Mouse (Mus musculus) ovary, postnatal 36 days (tissue): ENCODE data around the gene Nod2.

Experiments
- DNase-seq: peaks from one replicate; pipeline ENCODE4 v3.0.0; 2022; ENCODE audit warnings: low spot score, mixed read lengths

Nod2 gene

DNA sequence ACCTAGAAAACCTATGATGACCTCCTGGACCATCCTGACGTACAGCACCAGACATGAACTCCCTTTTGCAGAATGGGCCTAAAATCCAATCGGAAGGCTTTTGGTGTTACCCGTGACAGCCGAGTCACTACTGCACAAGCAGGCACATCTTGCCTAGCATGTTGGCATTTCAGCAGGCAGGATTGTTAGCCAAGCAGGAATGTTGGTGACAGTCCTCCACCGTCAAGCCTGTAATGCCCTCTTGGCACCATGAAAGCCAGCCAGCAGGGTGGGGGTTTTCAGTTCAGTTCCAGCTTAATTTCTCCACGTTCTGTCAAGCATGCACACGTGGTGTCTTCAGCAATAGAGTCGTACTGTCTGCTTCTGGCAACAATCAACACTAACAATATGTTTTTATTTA lies 30.0 kb downstream of the Nod2 start:
- no peak for DNase-seq

- DNase-seq, result no peak
Measured at GRCm38 (mm10) chr8:88680566-88680965, 33.5 kb downstream of the Nod2 start.

- no peak for DNase-seq
Measured at GRCm38 (mm10) chr8:88681046-88681445, 33.9 kb downstream of the Nod2 start.

DNA sequence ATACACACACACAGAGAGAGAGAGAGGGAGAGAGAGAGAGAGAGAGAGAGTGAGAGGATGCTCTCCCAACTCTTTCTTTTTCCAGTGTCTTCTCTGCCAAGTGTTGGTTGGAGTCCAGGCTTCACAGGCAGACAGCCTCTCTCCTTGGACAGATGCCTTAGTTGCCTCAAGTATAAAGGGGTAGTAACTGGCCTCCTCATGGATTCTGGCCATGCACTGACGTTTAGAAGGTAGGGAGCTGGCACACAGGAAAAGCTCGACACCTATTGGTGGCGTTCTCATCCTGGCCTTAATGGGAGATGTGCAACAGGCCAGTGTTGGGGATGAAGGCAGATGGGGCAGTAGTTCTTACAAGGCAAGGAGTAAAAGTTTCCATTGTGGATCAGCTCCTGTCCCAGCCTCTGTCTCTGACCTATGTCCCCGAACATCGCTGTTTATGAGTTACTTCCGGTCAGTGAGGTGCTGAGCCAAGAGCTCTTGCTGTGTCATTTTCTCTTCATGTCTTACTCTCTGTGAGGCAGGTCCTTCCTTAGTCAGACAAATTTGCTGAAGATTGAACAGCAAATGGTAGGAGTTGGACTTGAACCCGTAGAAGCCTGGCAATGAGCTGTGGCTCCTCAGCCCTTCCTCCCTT lies 36.7 kb downstream of the Nod2 start:
- DNase-seq, result no peak

DNA sequence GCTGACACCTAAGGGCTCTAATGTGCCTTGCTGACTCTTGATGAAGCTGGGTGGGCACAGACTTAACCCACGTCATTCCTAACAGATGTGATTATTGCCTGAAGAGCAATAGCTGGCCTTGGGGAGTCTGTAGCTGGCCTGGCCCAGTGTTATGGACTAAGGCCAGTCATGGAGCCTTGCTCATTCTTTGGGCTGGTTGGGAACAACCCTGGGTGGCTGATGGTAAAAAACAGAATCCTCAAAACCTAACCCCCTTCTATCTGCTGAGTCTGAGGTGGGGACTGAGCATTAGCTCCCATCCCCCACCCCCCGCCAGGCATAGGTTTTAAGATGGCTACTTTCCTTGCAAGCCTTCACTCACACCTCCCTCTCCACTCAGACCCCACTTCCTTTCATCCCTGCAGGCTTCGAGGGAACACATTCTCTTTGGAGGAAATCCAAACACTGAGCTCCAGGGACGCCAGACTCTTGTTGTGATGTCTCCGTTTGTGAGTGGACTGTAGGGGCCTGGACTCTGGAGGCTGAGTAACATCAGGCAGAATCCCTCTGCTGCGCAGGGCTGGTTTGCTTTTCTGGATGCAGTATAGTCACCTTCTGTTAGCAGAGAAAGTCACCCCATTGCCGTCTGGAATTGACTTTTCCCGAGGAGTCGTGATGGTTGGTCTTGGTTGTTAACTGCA lies 39.3 kb downstream of the Nod2 start:
- DNase-seq, result no peak

- DNase-seq, result no peak
Measured at GRCm38 (mm10) chr8:88686906-88687235, 39.8 kb downstream of the Nod2 start.

DNA sequence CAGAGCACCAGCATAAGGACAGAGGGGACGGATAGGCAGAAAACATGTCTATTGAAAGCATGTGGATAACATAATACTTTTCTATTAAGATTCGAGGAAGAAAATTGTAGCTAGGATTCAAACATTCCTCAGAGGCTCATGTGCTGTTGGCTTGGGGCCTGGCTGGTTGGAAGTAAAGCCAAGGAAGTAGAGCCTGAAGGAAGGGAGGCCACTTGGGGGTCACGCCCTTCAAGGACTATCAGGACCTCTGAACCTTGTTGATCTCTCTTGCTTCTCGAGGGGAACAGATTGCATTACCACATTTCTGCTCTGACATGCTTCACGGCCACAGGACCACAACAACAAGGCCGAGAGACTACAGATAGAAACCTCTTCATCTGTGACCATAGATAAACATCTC lies 42.0 kb downstream of the Nod2 start:
- no peak for DNase-seq

DNA sequence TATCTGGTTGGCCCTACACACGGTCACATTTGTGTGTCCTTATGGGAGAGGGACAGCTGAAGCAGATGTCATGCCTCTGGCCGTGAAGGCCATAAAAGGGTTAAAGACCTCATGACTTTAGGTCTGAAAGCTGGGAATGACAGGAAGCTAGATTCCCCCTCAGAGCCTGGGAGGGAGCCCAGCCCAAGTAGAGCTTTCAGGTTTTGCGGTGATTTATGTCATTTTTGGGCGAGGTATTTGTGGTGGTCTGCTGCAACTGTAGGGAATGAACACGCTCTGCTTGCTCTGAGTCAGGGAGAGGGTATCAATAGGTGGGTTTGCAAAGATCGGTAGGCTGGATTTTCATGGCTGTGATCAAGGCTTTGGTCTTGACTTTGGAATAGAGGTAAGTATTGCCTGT lies 42.8 kb downstream of the Nod2 start:
- DNase-seq, result no peak

- DNase-seq, result no peak
Measured at GRCm38 (mm10) chr8:88691342-88691948, 44.3 kb downstream of the Nod2 start.

- no peak for DNase-seq
Measured at GRCm38 (mm10) chr8:88691961-88692360, 44.8 kb downstream of the Nod2 start.

DNA sequence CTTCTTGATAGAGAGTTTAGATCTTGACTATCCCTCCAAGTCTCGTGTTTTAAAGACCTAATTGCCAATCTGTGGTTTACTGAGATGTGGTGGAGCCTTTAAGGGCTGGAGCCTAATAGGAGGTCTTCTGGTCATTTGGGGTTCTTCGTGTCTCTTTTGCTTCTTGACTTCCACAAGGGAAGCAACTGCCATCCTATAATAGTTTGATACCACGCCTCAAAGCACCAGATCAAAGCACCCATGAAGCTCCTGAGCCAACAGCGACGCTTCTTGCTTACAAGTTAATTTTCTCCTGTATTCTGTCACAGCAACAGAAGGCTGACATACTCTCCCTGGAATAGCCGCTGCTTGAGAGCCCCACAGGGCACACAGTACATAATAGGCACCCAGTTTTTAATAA lies 45.8 kb downstream of the Nod2 start:
- DNase-seq, result no peak

DNA sequence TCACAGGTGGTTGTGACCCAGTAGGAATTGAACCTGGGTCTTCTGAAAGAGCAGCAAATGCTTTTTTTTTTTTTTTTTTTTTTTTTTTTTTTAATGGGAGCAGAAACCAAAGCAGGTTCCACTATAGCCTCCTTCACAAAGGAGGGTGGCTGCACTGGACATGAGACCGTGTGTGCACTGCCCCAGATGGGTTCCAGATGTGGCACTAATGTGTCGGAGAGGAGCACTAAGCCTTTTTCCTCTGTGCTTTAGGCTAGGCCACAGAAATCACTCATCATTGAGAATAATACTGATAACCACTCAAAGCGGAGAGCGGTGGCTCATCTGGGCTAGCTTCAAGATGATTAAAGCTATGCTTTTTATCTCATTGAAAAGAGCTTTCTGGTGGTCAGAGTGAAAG lies 46.3 kb downstream of the Nod2 start:
- no peak for DNase-seq

DNA sequence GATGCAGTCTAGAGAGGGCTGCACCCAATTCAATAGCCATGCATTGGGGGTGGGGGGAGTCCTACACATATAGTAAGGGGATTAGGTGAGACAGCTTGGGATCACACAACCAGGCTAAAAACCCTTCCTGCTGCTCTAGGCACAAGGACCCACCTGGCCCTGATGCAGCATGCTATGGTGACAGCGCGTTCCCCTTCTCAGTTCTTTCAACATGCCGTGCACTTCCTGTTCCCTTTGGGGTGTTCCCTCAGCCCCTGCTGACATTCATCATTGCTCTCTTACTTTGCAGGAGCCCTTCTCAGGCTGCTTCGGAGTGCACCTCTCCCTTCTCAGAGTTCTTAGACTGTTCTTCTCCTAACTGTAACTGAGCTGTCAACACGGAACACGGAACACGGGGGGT lies 47.2 kb downstream of the Nod2 start:
- no peak for DNase-seq

DNA sequence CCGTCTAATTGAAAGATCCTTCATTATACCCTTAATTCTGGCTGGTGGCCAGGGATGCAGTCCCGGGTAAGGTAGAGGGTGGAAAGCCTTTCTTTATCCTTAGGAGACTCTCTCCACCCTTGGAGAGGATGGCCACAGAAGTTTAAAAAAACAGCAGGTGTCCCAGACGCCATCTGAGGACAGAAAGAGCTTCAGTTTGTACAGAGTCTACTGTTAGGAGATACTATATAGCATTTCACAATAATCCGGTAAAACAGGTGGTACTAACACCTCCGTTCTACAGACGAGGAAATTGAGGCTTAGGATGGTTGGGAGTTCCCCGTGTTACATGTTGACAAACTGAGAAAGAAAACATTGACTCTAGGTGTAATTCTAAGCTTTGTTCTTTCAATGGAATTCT lies 49.1 kb downstream of the Nod2 start:
- DNase-seq, result no peak

DNA sequence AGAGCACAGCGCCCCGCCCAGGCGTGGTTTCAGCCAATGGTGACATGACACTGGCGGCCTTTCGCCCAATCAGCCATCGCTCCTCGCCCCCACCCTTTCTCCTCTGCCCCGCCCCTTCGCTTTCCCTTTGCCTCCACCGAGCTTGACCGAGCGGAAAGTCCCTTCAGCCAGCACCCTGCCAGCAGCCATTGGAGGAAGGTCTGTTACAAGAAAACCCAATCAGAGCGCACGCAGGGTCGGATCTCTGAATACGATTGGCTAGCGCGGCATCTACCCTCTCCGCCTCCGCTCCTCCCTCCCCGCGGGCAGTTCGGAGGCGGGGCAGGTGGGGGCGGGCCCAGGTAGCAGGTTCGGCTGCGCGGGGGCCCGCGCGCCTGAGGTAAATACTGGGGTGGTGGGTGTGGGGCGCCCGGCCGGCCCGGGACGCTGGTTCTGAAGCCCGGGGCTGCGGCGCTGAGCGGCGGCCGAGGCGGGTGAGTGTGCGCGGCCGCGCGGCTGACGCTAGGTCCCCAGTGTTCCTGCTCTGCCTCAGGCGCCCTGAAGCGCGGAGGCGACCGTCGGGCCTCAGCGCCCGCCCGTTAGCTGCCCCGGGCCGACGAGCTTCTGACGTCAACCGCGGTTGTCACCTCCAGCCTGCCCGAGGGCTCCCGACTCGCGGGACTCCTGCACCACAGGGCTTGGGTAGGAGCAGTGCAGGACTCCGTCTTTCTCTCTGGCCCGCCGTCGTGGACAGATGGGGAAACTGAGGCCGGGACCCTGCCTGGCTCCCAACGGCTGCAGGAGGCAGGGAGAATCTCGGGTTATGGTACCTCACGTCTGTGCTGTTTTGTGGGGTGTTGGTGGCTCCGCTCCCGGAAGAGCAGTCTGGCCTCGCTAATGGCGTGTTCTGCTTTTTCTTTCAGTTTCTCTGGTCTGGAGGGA lies 49.9 kb downstream of the Nod2 start, which contains the start of gene Cyld:
Gene Cyld, plus strand, starts transcription at position 308 of the 921 bp plus-strand sequence.
- DNase-seq, result peak; percentile 96

GRCm38 (mm10) chr8:88697642-88698031 lies 50.5 kb downstream of the Nod2 start:
- no peak for DNase-seq

DNA sequence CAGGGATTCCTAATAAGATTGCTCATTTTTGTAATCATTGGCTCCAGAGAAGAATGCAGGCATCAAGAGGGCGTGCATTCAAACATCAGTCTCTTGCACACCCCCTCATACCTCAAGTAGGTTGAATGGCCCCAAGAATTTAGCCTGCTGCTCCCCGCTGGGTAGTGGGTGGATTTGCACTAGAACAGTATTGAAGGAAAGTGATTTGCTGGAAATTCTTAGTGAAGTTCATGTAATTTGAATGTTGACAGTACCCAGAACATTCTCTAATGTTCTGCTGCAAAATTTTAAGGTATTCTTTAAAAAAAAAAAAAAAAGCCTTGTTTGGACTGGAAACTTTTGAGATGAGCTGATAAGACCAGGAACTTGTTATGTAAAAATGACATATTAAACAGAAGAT lies 50.9 kb downstream of the Nod2 start:
- DNase-seq, result no peak

DNA sequence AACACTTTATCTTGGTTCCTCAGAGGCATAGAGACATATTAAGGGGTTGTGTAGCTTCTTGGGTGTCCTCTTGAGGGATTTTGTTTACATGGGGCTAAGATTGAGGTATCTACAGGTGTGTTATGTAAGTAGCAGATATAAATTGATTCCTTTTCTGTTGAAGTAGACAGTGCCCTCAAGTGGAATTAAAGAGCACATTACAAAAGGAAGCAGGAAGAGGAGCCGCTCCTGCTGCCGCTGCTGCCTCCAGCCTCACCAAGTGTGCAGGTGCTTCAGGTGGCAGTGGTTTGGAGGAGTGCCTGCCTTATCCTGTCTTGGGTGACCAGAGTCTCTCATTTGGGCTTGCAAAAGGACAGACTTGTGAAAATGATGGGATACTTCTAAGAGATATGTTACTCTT lies 54.5 kb downstream of the Nod2 start:
- DNase-seq, result no peak

GRCm38 (mm10) chr8:88702816-88703215 lies 55.7 kb downstream of the Nod2 start:
- no peak for DNase-seq

- DNase-seq, result no peak
Measured at GRCm38 (mm10) chr8:88723256-88723963, 76.3 kb downstream of the Nod2 start.
